Mouse (Mus musculus): ENCODE measurements around the gene Hoxa4. TPM values are rescaled to one million over a fixed set of nuclear protein-coding genes. Genes with fewer than 3 reads are reported as not detected.

The Hoxa4 gene
- polyA plus RNA-seq (2015; fragmentation: Nextera tagmentation; extraction: Ambion mirVana) = 2.5 and 2.6 TPM in 2 replicates

- H3K4me1 ChIP-seq (replicated peaks; ENCODE audit: control insufficient read depth, insufficient read depth) = 0 out of 2 replicates have a peak, but pooled peaks cover 3% of the 10 kb centered on the region
- H3K9me3 ChIP-seq (ENCODE audit: control insufficient read depth, low read length) = no peaks in the 10 kb centered on the region
- peak within 1 kb of the TSS; percentile 97 for H3K27ac ChIP-seq (replicated peaks)
- H3K4me2 ChIP-seq (replicated peaks; ENCODE audit: low read depth) = peak within 1 kb of the TSS; percentile 88
- ATAC-seq (ENCODE audit: low FRiP score, low TSS enrichment) = no peak
- no peaks in the 10 kb centered on the region for H3K36me3 ChIP-seq (ENCODE audit: control insufficient read depth, insufficient read depth, low read length)
- H3K4me3 ChIP-seq (ENCODE audit: low read depth, low read length) = peak within 1 kb of the TSS; percentile 64
- H3K27me3 ChIP-seq (ENCODE audit: control insufficient read depth, insufficient read depth, low read length) = peaks cover 2% of the 10 kb centered on the region; the same call in 1 of the 2 replicates
- TF ChIP-seq EP300 (optimal IDR thresholded peaks at IDR 0.05) (no peak), CTCF (IDR thresholded peaks at IDR 0.05; ENCODE audit: low read depth) (0 out of 2 replicates have a peak, but pooled peaks have one; percentile 2)
- H3K9ac ChIP-seq (ENCODE audit: low read length) = peak within 1 kb of the TSS; percentile 90
- WGBS = 1% methylated on average over 60 of the region's 102 CpGs
- no peak for DNase-seq (ENCODE audit: low spot score)
These were observed at the start of gene Hoxa4 for GRCm38 (mm10) chr6:52190906-52191810. Hoxa4 (minus strand) TSS chr6:52191753.

- Histone ChIP-seq H3K4me2 (replicated peaks; ENCODE audit: low read depth) (no peak overlapping the region), H3K9ac (ENCODE audit: low read length) (no peak overlapping the region), H3K9me3 (ENCODE audit: control insufficient read depth, low read length) (no peaks in the 10 kb centered on the region), H3K27me3 (ENCODE audit: control insufficient read depth, insufficient read depth, low read length) (peaks cover 64% of the 10 kb centered on the region), H3K4me1 (replicated peaks; ENCODE audit: control insufficient read depth, insufficient read depth) (no peaks in the 10 kb centered on the region), H3K4me3 (ENCODE audit: low read depth, low read length) (no peak overlapping the region), H3K36me3 (ENCODE audit: control insufficient read depth, insufficient read depth, low read length) (no peaks in the 10 kb centered on the region), H3K27ac (replicated peaks) (no peak overlapping the region)
- ATAC-seq (ENCODE audit: low FRiP score, low TSS enrichment) (no peak), DNase-seq (ENCODE audit: low spot score) (no peak)
- WGBS = 8% methylated on average over 9 of the region's 9 CpGs
- TF ChIP-seq EP300 (optimal IDR thresholded peaks at IDR 0.05) = no peak
- no peak for TF ChIP-seq CTCF (IDR thresholded peaks at IDR 0.05; ENCODE audit: low read depth)
These were observed 49.6 kb upstream of the Hoxa4 start for GRCm38 (mm10) chr6:52241001-52241621.

- 3% methylated on average over 35 of the region's 35 CpGs for WGBS
- Histone ChIP-seq H3K4me1 (replicated peaks; ENCODE audit: control insufficient read depth, insufficient read depth) (no peaks in the 10 kb centered on the region), H3K9ac (ENCODE audit: low read length) (no peak within 1 kb of the TSS)
These were observed 48.9 kb upstream of the Hoxa4 start, which contains the start of gene Hoxa10 for GRCm38 (mm10) chr6:52240389-52241000. Hoxa10 (minus strand) TSS chr6:52240854.

GRCm38 (mm10) chr6:52239625-52240388 lies 48.3 kb upstream of the Hoxa4 start:
- no peak for ATAC-seq (ENCODE audit: low FRiP score, low TSS enrichment)
- no peak overlapping the region for H3K27ac ChIP-seq (replicated peaks)
- H3K9me3 ChIP-seq (ENCODE audit: control insufficient read depth, low read length) = no peaks in the 10 kb centered on the region
- H3K4me3 ChIP-seq (ENCODE audit: low read depth, low read length) = no peak overlapping the region
- H3K4me1 ChIP-seq (replicated peaks; ENCODE audit: control insufficient read depth, insufficient read depth) = no peaks in the 10 kb centered on the region
- 5% methylated on average over 30 of the region's 30 CpGs for WGBS
- H3K27me3 ChIP-seq (ENCODE audit: control insufficient read depth, insufficient read depth, low read length) = peaks cover 62% of the 10 kb centered on the region
- no peaks in the 10 kb centered on the region for H3K36me3 ChIP-seq (ENCODE audit: control insufficient read depth, insufficient read depth, low read length)
- no peak overlapping the region for H3K4me2 ChIP-seq (replicated peaks; ENCODE audit: low read depth)
- no peak overlapping the region for H3K9ac ChIP-seq (ENCODE audit: low read length)
- no peak for TF ChIP-seq CTCF (IDR thresholded peaks at IDR 0.05; ENCODE audit: low read depth)
- TF ChIP-seq EP300 (optimal IDR thresholded peaks at IDR 0.05) = no peak
- DNase-seq (ENCODE audit: low spot score) = no peak

More at GRCm38 (mm10) chr6:52240389-52241000, 48.9 kb upstream of the Hoxa4 start, which contains the start of gene Hoxa10:
- DNase-seq (ENCODE audit: low spot score) = peak; percentile 81
- TF ChIP-seq CTCF (IDR thresholded peaks at IDR 0.05; ENCODE audit: low read depth) = peak; percentile 84
- no peak for TF ChIP-seq EP300 (optimal IDR thresholded peaks at IDR 0.05)
- Histone ChIP-seq H3K4me3 (ENCODE audit: low read depth, low read length) (no peak within 1 kb of the TSS), H3K27ac (replicated peaks) (no peak within 1 kb of the TSS), H3K4me2 (replicated peaks; ENCODE audit: low read depth) (no peak within 1 kb of the TSS), H3K27me3 (ENCODE audit: control insufficient read depth, insufficient read depth, low read length) (peaks cover 61% of the 10 kb centered on the region), H3K9me3 (ENCODE audit: control insufficient read depth, low read length) (no peaks in the 10 kb centered on the region), H3K36me3 (ENCODE audit: control insufficient read depth, insufficient read depth, low read length) (no peaks in the 10 kb centered on the region)
- ATAC-seq (ENCODE audit: low FRiP score, low TSS enrichment) = peak; percentile 67

DNA sequence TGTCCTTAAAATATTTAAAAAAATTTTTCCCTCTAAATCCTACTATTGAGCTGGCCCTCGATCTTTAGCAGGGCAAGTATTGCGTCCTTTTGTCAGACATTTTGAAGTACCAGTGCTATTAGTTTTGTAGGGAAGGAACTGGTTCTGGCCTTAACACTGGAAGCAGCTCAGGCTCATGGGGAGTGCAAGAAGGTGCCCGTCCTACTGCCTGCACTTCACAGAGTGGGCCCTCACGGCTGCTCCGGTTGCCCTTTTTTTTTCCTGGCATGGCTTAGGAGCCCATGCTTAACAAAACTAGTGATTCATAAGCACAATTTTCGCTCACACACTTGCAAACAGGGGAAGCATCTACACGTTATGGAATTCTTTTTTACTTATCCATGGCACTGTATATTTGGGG lies 47.4 kb upstream of the Hoxa4 start:
- Histone ChIP-seq H3K36me3 (ENCODE audit: control insufficient read depth, insufficient read depth, low read length) (no peaks in the 10 kb centered on the region), H3K27ac (replicated peaks) (no peak overlapping the region), H3K9ac (ENCODE audit: low read length) (no peak overlapping the region), H3K9me3 (ENCODE audit: control insufficient read depth, low read length) (no peaks in the 10 kb centered on the region), H3K4me1 (replicated peaks; ENCODE audit: control insufficient read depth, insufficient read depth) (no peaks in the 10 kb centered on the region), H3K27me3 (ENCODE audit: control insufficient read depth, insufficient read depth, low read length) (peaks cover 64% of the 10 kb centered on the region), H3K4me3 (ENCODE audit: low read depth, low read length) (no peak overlapping the region), H3K4me2 (replicated peaks; ENCODE audit: low read depth) (no peak overlapping the region)
- ATAC-seq (ENCODE audit: low FRiP score, low TSS enrichment) (no peak), DNase-seq (ENCODE audit: low spot score) (no peak)
- no peak for TF ChIP-seq EP300 (optimal IDR thresholded peaks at IDR 0.05)
- 8% methylated on average over 7 of the region's 7 CpGs for WGBS

All from stomach, postnatal 0 days (tissue).